In genomic region chr13:43053201-43053600, GRCm38 (mm10) we compare ENCODE assay signal across 21 mouse cellular contexts.
DNase-seq lines count a peak whose midpoint lies in the region; ATAC-seq and TF ChIP-seq lines count a peak whose summit lies in the region.
"Had no signal": no experiment of that assay in that cellular context is flagged by ENCODE, and none has a peak within 500 bp of the region (broad histone marks: within the 10 kb centered on the region; RNA-seq: fewer than 3 reads in every experiment).

No protein-coding gene starts in this region.

- in situ Hi-C loops in CH12.LX (cut with MboI; ENCODE audit: low pct_ligation_motif_present, low pct_unique_long_range_greater_than_20kb, low sequenced_read_pairs): no loop called here

- H3K79me2 ChIP-seq in CH12.LX (replicated peaks; ENCODE audit: control insufficient read depth, extremely low read depth, insufficient read depth, poor library complexity, severe bottlenecking): no peaks in the 10 kb centered on the region

- no peak for ATAC-seq in lung, embryonic 14.5 days (ENCODE audit: insufficient read depth)
- ATAC-seq in erythroblast, adult 5-6 weeks (replicated peaks; ENCODE audit: low FRiP score, poor library complexity, severe bottlenecking): no peak
- ATAC-seq: forebrain, embryonic 13.5 days had no signal

- dilution Hi-C loops in CH12.LX (cut with MboI; ENCODE audit: extremely low pct_ligation_motif_present, extremely low pct_unique_long_range_greater_than_20kb, low sequenced_read_pairs): no loop called here

- 88% methylated on average over 1 of the region's 1 CpGs for WGBS in lung, embryonic 14.5 days

- H3K36me3 ChIP-seq in lung, embryonic 14.5 days (ENCODE audit: insufficient read depth): no peaks in the 10 kb centered on the region
- H3K36me3 ChIP-seq in CH12.LX (replicated peaks in 1 of 2; ENCODE audit: control insufficient read depth in 1 of 2, insufficient read depth in 1 of 2, low read length in 1 of 2): no peaks in the 10 kb centered on the region
- H3K36me3 ChIP-seq: embryonic facial prominence, embryonic 15.5 days; heart, embryonic 13.5 days; liver, embryonic 15.5 days; midbrain, embryonic 12.5 days had no signal

- TF ChIP-seq EP300 in CH12.LX (IDR thresholded peaks at IDR 0.05; ENCODE audit: low read length): no peak

- TF ChIP-seq CTCF in lung, embryonic 14.5 days (IDR thresholded peaks at IDR 0.05; ENCODE audit: low read depth): peak; percentile 31
- peak; percentile 26 to 36; a peak in 2 of 4 replicates for TF ChIP-seq CTCF in CH12.LX (conservative IDR thresholded peaks at IDR 0.05 in 1 of 2, IDR thresholded peaks at IDR 0.05 in 1 of 2; ENCODE audit: low read depth in 2 of 2, low read length in 2 of 2)

- H3K9me3 ChIP-seq in lung, embryonic 14.5 days (ENCODE audit: low read depth, low read length): no peaks in the 10 kb centered on the region
- peaks cover 2% of the 10 kb centered on the region for H3K9me3 ChIP-seq in CH12.LX (replicated peaks; ENCODE audit: low read length)
- H3K9me3 ChIP-seq: embryonic facial prominence, embryonic 15.5 days; forebrain, embryonic 13.5 days; heart, embryonic 13.5 days; liver, embryonic 15.5 days; midbrain, embryonic 12.5 days had no signal

- H3K27ac ChIP-seq in lung, embryonic 14.5 days (ENCODE audit: low read depth): no peak overlapping the region
- no peak overlapping the region for H3K27ac ChIP-seq in CH12.LX (ENCODE audit: insufficient read depth, low read depth)
- H3K27ac ChIP-seq: embryonic facial prominence, embryonic 15.5 days; forebrain, embryonic 13.5 days; heart, embryonic 13.5 days; liver, embryonic 15.5 days; macrophage; midbrain, embryonic 12.5 days had no signal

- no peaks in the 10 kb centered on the region for H3K4me1 ChIP-seq in lung, embryonic 14.5 days (ENCODE audit: insufficient read depth)
- H3K4me1 ChIP-seq in CH12.LX (ENCODE audit: control insufficient read depth in 1 of 2, insufficient read depth in 2 of 2): no peaks in the 10 kb centered on the region
- H3K4me1 ChIP-seq: embryonic facial prominence, embryonic 15.5 days; forebrain, embryonic 13.5 days; heart, embryonic 13.5 days; liver, embryonic 15.5 days had no signal

- no peak; the same call in none of the 2 replicates for TF ChIP-seq RAD21 in CH12.LX (IDR thresholded peaks at IDR 0.05; ENCODE audit: low read depth, low read length)

- H3K4me3 ChIP-seq in lung, embryonic 14.5 days (ENCODE audit: low read depth, low read length): no peak overlapping the region
- H3K4me3 ChIP-seq in CH12.LX (replicated peaks in 1 of 3; ENCODE audit: low read depth in 2 of 3, low read length in 2 of 3, poor library complexity in 1 of 3): no peak overlapping the region
- H3K4me3 ChIP-seq: embryonic facial prominence, embryonic 15.5 days; forebrain, embryonic 13.5 days; heart, embryonic 13.5 days; liver, embryonic 15.5 days; midbrain, embryonic 12.5 days had no signal

- no peak for TF ChIP-seq POLR2A in CH12.LX (IDR thresholded peaks at IDR 0.05; ENCODE audit: low read depth, low read length)

- no peaks in the 10 kb centered on the region for H3K27me3 ChIP-seq in lung, embryonic 14.5 days (ENCODE audit: insufficient read depth, low read length)
- H3K27me3 ChIP-seq in CH12.LX (replicated peaks): no peaks in the 10 kb centered on the region
- H3K27me3 ChIP-seq: embryonic facial prominence, embryonic 15.5 days; forebrain, embryonic 13.5 days; heart, embryonic 13.5 days; liver, embryonic 15.5 days; midbrain, embryonic 12.5 days had no signal

- H3K4me2 ChIP-seq in lung, embryonic 14.5 days: no peak overlapping the region
- H3K4me2 ChIP-seq in CH12.LX (ENCODE audit: insufficient read depth, low read depth, poor library complexity, severe bottlenecking): no peak overlapping the region
- H3K4me2 ChIP-seq: embryonic facial prominence, embryonic 15.5 days; forebrain, embryonic 13.5 days; heart, embryonic 13.5 days; liver, embryonic 15.5 days; midbrain, embryonic 12.5 days had no signal

- DNase-seq in heart, adult 11 months: peak; percentile 44
- no peak for DNase-seq in heart, adult 9 months (ENCODE audit: low spot score in 2 of 2)
- no peak for DNase-seq in lung, embryonic 14.5 days
- no peak for DNase-seq in lung, adult 18-20 months
- DNase-seq in CH12.LX (ENCODE audit: extremely low read depth): no peak
- DNase-seq in ZHBTc4 (ENCODE audit: low read depth, low spot score): peak; percentile 20
- no peak for DNase-seq in left cerebral cortex, adult 11 months (ENCODE audit: low spot score)
- DNase-seq: adrenal gland, adult 8-10 months; cerebellum, adult 2 months; gastrocnemius, postnatal 25 days; heart, postnatal 4 days; kidney, postnatal 14 days; layer of hippocampus, adult 9-11 months; right cerebral cortex, adult 18-20 months had no signal

- H3K9ac ChIP-seq in lung, embryonic 14.5 days: no peak overlapping the region
- H3K9ac ChIP-seq in CH12.LX (ENCODE audit: insufficient read depth, low read depth): no peak overlapping the region
- H3K9ac ChIP-seq: embryonic facial prominence, embryonic 15.5 days; forebrain, embryonic 13.5 days; heart, embryonic 13.5 days; liver, embryonic 15.5 days; midbrain, embryonic 12.5 days had no signal

TF ChIP-seq in CH12.LX, 34 proteins besides CTCF, POLR2A, EP300 and RAD21:
- TF ChIP-seq UBTF (IDR thresholded peaks at IDR 0.05; ENCODE audit: low read depth, low read length) (no peak), NELFE (IDR thresholded peaks at IDR 0.05; ENCODE audit: low read depth, low read length) (no peak), MAZ (IDR thresholded peaks at IDR 0.05; ENCODE audit: low read depth, low read length) (no peak), HCFC1 (IDR thresholded peaks at IDR 0.05; ENCODE audit: low read depth, low read length) (no peak), MEF2A (IDR thresholded peaks at IDR 0.05; ENCODE audit: borderline replicate concordance, low read depth, low read length) (no peak), CHD1 (IDR thresholded peaks at IDR 0.05; ENCODE audit: low read depth, low read length) (no peak), RCOR1 (conservative IDR thresholded peaks at IDR 0.05; ENCODE audit: low read depth, low read length) (no peak), MAX (IDR thresholded peaks at IDR 0.05; ENCODE audit: low read length) (no peak), NRF1 (IDR thresholded peaks at IDR 0.05; ENCODE audit: low read depth, low read length) (no peak), JUN (IDR thresholded peaks at IDR 0.05; ENCODE audit: insufficient read depth, low read depth, low read length) (no peak), POLR2AphosphoS2 (IDR thresholded peaks at IDR 0.05; ENCODE audit: low read depth, low read length) (no peak), GABPA (IDR thresholded peaks at IDR 0.05; ENCODE audit: insufficient replicate concordance, low read depth, low read length) (no peak), E2F4 (IDR thresholded peaks at IDR 0.05; ENCODE audit: insufficient replicate concordance, low read depth, low read length) (no peak), USF2 (conservative IDR thresholded peaks at IDR 0.05; ENCODE audit: low read depth, low read length) (no peak)

Comparison
In these comparisons a context has a peak if more than half of its experiments do, and no peak if none do; other contexts are left out.
1. DNase-seq: peak in heart, adult 11 months (single experiment) and ZHBTc4 (single experiment); none in heart, adult 9 months (0 of 2), lung, embryonic 14.5 days (single experiment), lung, adult 18-20 months (0 of 2), CH12.LX (single experiment) and left cerebral cortex, adult 11 months (single experiment).